Mouse (Mus musculus): ENCODE results near the gene Krtap9-1.
"Not testable (repeated sequence)": the region's sequence is repeated elsewhere in the genome, so short reads cannot be mapped to it uniquely, and the experiment has no call there.

Krtap9-1 gene

DNA sequence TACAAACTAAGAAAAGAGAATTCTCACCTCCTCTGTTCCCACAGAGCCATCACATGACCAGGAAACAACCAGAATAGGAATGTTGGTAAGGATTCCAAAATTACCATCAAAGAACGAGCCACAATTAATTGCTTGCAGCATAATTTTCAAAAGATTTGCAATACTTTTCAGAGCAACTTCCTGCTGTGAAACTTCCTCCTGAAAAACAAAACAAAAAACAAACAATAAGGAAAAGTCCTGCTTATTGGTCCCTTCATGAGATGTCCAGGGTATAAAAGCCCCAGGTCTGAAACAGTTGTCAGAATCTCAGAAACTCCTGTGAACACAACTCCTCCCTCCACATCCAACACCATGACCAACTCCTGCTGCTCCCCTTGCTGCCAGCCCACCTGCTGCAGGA, at the start of gene Krtap9-1:
Gene Krtap9-1 (plus strand): TSS at position 301 of the 400 bp plus-strand sequence.
- DNase-seq = not testable (repeated sequence)

DNA sequence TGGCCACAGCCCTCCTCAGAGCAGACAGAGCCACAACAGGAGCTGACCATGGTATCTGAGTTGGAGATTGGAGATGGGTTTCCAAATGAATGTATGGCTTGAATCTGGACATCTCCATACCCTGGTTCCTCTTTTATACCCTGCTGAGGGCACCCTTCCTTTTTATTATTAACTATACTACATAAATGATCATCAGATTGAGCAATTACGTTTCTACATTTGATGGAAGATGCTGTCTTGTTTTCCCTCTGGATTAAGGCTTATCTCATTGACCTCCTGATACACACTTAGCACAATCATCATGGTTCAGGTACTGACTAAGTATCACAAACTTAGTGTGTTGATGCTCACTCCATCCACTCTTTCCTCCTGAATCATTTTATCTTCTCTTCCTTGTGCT, 35.2 kb upstream of the Krtap9-1 start, which contains the start of gene 2300003K06Rik:
Gene 2300003K06Rik (minus strand): TSS at position 101 of the 400 bp plus-strand sequence.
- no peak for DNase-seq

DNA sequence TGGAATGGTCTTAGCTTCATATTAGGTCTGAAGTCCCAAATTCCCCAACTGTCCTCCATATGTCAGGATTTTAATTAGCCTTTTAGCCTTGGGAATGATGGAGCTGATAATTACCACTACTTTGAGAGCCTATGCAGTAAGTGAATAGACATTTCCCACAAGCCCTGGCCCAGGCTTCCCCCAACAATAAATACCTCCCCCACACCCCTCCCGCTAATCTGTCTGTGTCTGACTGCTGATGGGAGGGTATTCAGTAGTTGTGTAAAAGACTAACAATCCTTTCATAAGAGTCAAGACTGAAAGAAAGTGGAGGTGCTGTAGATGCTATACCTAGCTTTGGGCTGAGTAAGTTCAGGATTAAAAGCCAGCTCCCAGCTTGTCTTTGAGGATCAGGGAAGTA, 31.0 kb upstream of the Krtap9-1 start:
- no peak for DNase-seq

DNA sequence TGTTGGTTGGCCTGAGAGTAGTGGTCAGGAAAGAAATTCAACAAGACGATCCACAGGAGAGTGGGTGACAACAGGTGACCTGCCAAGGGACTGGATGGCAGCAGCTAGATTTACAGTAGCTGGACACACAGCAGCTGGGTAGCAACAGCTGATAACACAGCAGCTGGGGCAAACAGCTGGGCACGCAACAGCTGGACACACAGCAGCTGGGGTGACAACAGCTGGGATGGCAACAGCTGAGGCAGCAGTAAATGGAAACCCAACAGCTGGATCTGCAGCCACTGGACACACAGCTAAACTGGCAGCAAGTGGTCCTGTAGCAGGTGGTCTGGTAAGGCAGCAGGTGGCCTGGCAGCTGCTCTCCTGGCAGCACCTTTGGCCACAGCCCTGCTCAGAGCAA, 26.4 kb upstream of the Krtap9-1 start:
- DNase-seq = no peak

DNA sequence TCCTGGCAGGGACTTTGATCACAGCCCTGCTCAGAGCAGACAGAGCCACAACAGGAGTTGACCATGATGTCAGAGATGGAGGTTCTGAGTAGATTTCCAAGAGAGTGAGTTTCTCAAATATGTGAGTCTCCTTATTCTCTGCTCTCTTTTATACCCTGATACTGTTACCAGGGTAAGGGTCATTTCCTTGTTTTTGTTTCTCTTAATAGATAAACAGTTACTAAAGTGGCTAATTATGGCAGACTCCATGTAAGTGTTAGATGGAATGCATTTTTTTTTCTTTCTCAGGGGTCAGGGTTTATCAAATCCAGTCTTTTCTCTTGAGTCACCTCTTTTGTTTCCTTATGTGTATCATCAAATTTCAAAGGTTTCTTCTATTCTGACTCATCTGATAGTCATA, 21.7 kb upstream of the Krtap9-1 start, which contains the start of gene Krtap4-16:
Gene Krtap4-16 (minus strand): TSS at position 101 of the 400 bp plus-strand sequence.
- no peak for DNase-seq

DNA sequence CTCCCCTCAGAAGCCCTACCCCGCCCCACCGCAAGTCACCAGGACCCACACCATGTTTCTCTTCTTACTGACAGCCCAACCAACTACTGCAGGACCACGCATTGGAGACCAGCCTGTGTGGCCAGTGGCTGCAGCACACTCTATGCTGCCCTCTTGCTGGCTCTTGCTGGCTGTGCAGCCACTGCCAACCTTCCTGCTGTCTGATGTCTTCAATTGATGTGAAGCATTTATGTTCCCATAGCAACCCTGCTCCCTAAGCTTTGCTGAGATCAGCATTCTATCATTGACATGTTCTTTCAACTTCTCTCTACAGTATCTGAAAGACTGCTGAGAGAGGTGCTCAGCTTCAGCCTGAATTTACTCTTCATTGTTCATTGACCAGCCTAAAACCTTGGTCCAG, 19.1 kb upstream of the Krtap9-1 start:
- peak; percentile 7 for DNase-seq

DNA sequence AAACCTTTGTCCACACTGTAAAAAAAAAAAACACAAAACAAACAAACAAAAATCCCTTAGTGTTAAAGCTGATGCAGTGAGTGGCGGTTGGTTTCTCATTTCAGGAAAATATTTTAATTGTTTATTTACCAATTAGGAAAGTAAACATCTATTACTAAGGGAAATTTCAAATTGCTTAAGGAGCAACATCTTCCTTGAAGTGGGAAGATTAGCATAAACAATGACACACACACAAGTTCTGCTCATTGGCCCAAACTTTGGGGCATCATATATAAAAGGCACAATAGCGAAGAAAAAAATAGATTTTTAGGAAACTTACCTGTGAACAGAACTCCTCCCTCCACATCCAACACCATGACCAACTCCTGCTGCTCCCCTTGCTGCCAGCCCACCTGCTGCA, 15.6 kb upstream of the Krtap9-1 start, which contains the start of gene Gm11568:
Gene Gm11568 (plus strand): TSS at position 301 of the 400 bp plus-strand sequence.
- no peak for DNase-seq

DNA sequence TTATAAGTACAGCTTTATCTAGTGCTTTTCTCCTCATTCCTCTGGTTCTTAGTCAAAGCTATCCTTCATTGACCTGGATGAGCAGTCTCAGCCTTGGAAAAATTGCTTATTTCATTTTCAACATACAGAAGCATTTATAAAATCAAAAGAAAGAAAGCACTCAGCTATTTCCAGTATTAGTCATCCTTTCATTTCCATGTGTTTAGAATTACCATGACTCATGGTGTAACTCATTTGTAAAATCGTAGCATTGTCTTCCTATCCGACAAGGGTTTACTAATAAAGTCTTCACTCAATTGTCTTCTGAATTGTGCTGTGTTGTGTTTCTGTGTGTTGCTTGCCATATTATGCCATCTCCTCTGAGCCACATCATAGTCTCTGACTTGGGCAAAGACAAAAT, 14.4 kb upstream of the Krtap9-1 start:
- no peak for DNase-seq

DNA sequence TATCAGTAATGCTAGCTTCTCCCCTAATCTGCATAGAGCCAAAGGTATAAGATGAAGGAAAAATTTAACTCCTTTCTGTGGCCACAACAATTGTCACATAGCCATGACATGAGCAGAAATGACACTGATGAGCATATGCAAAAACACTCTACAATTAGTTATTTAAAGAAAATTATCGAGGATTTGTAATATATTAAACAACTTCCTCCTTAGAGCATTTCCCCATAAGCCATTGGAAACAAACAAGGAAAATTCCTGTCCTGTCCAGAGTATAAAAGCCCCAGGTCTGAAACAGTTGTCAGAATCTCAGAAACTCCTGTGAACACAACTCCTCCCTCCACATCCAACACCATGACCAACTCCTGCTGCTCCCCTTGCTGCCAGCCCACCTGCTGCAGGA, 9.0 kb upstream of the Krtap9-1 start, which contains the start of gene Gm11559:
Gene Gm11559 (plus strand): TSS at position 301 of the 400 bp plus-strand sequence.
- DNase-seq = not testable (repeated sequence)

DNA sequence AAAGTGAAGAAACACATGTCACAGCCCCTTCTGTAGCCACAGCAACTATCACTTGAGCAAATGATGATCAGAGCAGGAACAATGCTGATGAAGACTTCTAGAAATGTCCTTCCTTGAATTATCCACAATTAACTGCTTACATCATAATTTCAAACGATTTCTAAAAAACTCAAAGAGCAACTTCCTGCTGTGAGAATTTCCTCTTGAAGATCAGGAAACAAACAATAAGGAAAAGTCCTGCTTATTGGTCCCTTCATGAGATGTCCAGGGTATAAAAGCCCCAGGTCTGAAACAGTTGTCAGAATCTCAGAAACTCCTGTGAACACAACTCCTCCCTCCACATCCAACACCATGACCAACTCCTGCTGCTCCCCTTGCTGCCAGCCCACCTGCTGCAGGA, 5.7 kb downstream of the Krtap9-1 start, which contains the start of gene Gm11567:
Gene Gm11567 (plus strand): TSS at position 301 of the 400 bp plus-strand sequence.
- not testable (repeated sequence) for DNase-seq

DNA sequence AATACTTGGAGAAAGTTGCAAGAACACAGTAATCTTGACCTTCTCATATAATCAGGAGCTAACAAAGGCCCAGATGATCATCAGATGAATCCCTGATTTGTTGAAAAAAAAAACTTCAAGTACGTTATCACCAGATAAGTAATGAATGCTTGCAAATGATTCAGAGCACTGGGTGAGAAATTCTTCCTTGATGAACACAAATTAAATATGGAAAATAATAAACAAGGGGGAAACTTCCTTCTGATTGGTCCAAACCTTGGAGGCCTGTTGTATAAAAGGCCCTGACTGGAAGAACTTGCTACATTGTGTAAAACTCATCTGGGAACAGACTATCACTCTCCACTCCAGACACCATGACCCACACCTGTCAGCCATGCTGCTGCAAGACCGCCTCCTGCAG, 34.4 kb downstream of the Krtap9-1 start, which contains the start of gene Krtap31-1:
Gene Krtap31-1 (plus strand): TSS at position 301 of the 400 bp plus-strand sequence.
- DNase-seq = no peak

DNA sequence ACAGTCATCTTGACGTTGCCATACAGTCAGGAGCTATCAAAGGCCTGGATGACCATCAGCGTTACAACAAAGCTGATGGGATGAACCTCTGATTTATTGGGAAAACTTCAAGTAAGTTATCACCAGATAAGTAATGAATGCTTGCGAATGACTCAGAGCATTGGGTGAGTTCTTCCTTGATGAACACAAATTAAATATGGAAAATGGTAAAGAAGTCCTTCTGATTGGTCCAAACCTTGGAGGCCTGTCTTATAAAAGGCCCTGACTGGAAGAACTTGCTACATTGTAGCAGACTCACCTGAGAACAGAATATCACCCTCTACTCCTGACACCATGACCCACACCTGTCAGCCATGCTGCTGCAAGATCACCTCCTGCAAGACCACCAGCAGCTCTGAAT, 41.3 kb downstream of the Krtap9-1 start, which contains the start of gene Gm11565:
Gene Gm11565 (plus strand): TSS at position 301 of the 400 bp plus-strand sequence.
- no peak for DNase-seq

All from kidney, postnatal 10 days (tissue).